In the genomic region with DNA sequence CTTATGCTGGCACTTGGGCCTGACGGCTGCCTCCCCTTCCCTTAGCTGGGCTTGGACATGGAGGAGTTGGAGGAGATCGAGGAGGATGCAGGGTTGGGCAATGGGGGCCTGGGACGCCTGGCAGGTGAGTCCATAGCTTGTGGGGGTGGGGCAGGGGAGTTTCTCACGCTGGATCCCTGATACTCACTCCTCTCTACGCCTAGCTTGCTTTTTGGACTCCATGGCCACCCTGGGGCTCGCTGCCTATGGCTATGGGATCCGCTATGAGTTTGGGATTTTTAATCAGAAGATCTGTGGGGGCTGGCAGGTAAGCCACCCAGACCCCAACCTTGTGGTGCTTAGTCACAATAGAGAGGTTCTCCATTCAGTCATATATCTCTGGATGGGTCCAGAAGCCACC, we compare ENCODE assay signal across 17 mouse cellular contexts. TPM values are rescaled to one million over a fixed set of nuclear protein-coding genes. Genes with fewer than 3 reads are reported as not detected.
DNase-seq lines count a peak whose midpoint lies in the region; ATAC-seq and TF ChIP-seq lines count a peak whose summit lies in the region.
"Had no signal": no experiment of that assay in that cellular context is flagged by ENCODE, and none has a peak within 500 bp of the region (broad histone marks: within the 10 kb centered on the region; RNA-seq: fewer than 3 reads in every experiment).

No protein-coding gene starts in this region.

- H3K36me3 ChIP-seq in heart, embryonic 13.5 days = peaks cover 42% of the 10 kb centered on the region
- H3K36me3 ChIP-seq in kidney, postnatal 0 days (ENCODE audit: insufficient read depth, low read length) = no peaks in the 10 kb centered on the region
- no peaks in the 10 kb centered on the region for H3K36me3 ChIP-seq in myocyte (ENCODE audit: control insufficient read depth, insufficient read depth)
- H3K36me3 ChIP-seq: limb, embryonic 15.5 days; neural tube, embryonic 13.5 days; stomach, embryonic 15.5 days had no signal

- peak overlapping the region; percentile 72 for H3K4me2 ChIP-seq in heart, embryonic 13.5 days
- H3K4me2 ChIP-seq in kidney, postnatal 0 days (ENCODE audit: low read length) = peak overlapping the region; percentile 44; the same call in 1 of the 2 replicates
- peak overlapping the region; percentile 64 for H3K4me2 ChIP-seq in myocyte (ENCODE audit: low read depth)
- H3K4me2 ChIP-seq: limb, embryonic 15.5 days; neural tube, embryonic 13.5 days; stomach, embryonic 15.5 days had no signal

- peak overlapping the region; percentile 57 for H3K4me3 ChIP-seq in heart, embryonic 13.5 days
- H3K4me3 ChIP-seq in kidney, postnatal 0 days (replicated peaks; ENCODE audit: low read depth, low read length) = no peak overlapping the region
- peak overlapping the region; percentile 17 for H3K4me3 ChIP-seq in myocyte
- H3K4me3 ChIP-seq: limb, embryonic 15.5 days; midbrain, embryonic 10.5 days; neural tube, embryonic 13.5 days; stomach, embryonic 15.5 days had no signal

- peak overlapping the region; percentile 87 for H3K27ac ChIP-seq in heart, embryonic 13.5 days (replicated peaks)
- no peak overlapping the region for H3K27ac ChIP-seq in kidney, postnatal 0 days
- H3K27ac ChIP-seq: limb, embryonic 15.5 days; midbrain, embryonic 10.5 days; neural tube, embryonic 13.5 days; stomach, embryonic 15.5 days had no signal

- no peak for TF ChIP-seq POLR2A in myocyte (IDR thresholded peaks at IDR 0.05; ENCODE audit: insufficient read length, low read depth)

- TF ChIP-seq CTCF in kidney, postnatal 0 days (IDR thresholded peaks at IDR 0.05; ENCODE audit: low read depth) = no peak

- peak; percentile 45 for DNase-seq in cerebellum, adult 9-11 months
- DNase-seq in cerebellum, postnatal 25 days = no peak
- DNase-seq in heart, adult 18-20 months = no peak
- DNase-seq in kidney, postnatal 0 days (ENCODE audit: low spot score) = no peak
- DNase-seq in kidney, adult 11 months = no peak
- no peak for DNase-seq in right cerebral cortex, adult 18-20 months
- DNase-seq: cerebellum, adult 11 months; kidney, postnatal 25 days; right cerebral cortex, postnatal 14 days had no signal

- peaks cover 57% of the 10 kb centered on the region for H3K4me1 ChIP-seq in heart, embryonic 13.5 days
- H3K4me1 ChIP-seq in kidney, postnatal 0 days (replicated peaks; ENCODE audit: insufficient read depth, low read length) = peaks cover 39% of the 10 kb centered on the region

- H3K9me3 ChIP-seq in heart, embryonic 13.5 days = no peaks in the 10 kb centered on the region
- no peaks in the 10 kb centered on the region for H3K9me3 ChIP-seq in kidney, postnatal 0 days (replicated peaks; ENCODE audit: low read length)
- H3K9me3 ChIP-seq: limb, embryonic 15.5 days; midbrain, embryonic 10.5 days; neural tube, embryonic 13.5 days; stomach, embryonic 15.5 days had no signal

- no peak for ATAC-seq in heart, embryonic 13.5 days (ENCODE audit: extremely low read depth, insufficient number of reproducible peaks, low FRiP score, low TSS enrichment)
- no peak for ATAC-seq in kidney, postnatal 0 days (replicated peaks; ENCODE audit: low FRiP score, low read depth)
- ATAC-seq: forebrain, embryonic 14.5 days had no signal

- no peak overlapping the region for H3ac ChIP-seq in myocyte (ENCODE audit: control insufficient read depth, insufficient read length)

- H3K9ac ChIP-seq in heart, embryonic 13.5 days = peak overlapping the region; percentile 85
- H3K9ac ChIP-seq in kidney, postnatal 0 days (ENCODE audit: low read depth, low read length) = no peak overlapping the region
- H3K9ac ChIP-seq: limb, embryonic 15.5 days; neural tube, embryonic 13.5 days; stomach, embryonic 15.5 days had no signal

- no peaks in the 10 kb centered on the region for H3K79me2 ChIP-seq in myocyte (ENCODE audit: control insufficient read depth, insufficient read depth)

- WGBS in heart, embryonic 13.5 days = 65% methylated on average over 7 of the region's 7 CpGs
- WGBS in kidney, postnatal 0 days = 75% methylated on average over 7 of the region's 7 CpGs

- no peaks in the 10 kb centered on the region; the same call in 1 of the 2 replicates for H3K27me3 ChIP-seq in heart, embryonic 13.5 days (replicated peaks)
- H3K27me3 ChIP-seq in kidney, postnatal 0 days (ENCODE audit: insufficient read depth, low read length) = no peaks in the 10 kb centered on the region
- no peaks in the 10 kb centered on the region for H3K27me3 ChIP-seq in myocyte (ENCODE audit: control insufficient read depth, insufficient read depth, insufficient read length)
- H3K27me3 ChIP-seq: limb, embryonic 15.5 days; neural tube, embryonic 13.5 days; stomach, embryonic 15.5 days had no signal

TF ChIP-seq in myocyte, 11 proteins besides CTCF, POLR2A, EP300 and RAD21:
- TF ChIP-seq SRF (IDR thresholded peaks at IDR 0.05; ENCODE audit: control insufficient read depth, insufficient read length, low read depth) (no peak), CEBPB (IDR thresholded peaks at IDR 0.05; ENCODE audit: insufficient read depth, poor library complexity, severe bottlenecking) (no peak), MYOD1 (IDR thresholded peaks at IDR 0.05; ENCODE audit: control insufficient read depth in 1 of 3, insufficient read length in 2 of 3, low read depth in 2 of 3) (no peak), MAX (IDR thresholded peaks at IDR 0.05; ENCODE audit: low read depth) (no peak), TCF3 (IDR thresholded peaks at IDR 0.05; ENCODE audit: insufficient read length, low read depth) (no peak), REST (IDR thresholded peaks at IDR 0.05; ENCODE audit: insufficient read depth, insufficient read length) (no peak), E2F4 (IDR thresholded peaks at IDR 0.05; ENCODE audit: insufficient read depth) (no peak), USF1 (IDR thresholded peaks at IDR 0.05; ENCODE audit: low read depth) (no peak), MYOG (IDR thresholded peaks at IDR 0.05; ENCODE audit: control insufficient read depth in 1 of 3, insufficient read depth in 1 of 3, insufficient read length in 2 of 3, low read depth in 2 of 3) (no peak)

RNA-seq across cellular contexts. Expression of a gene that starts 1.6 kb away (rescaled TPM):
- 203 and 219 TPM in 2 replicates for polyA plus RNA-seq in heart, embryonic 13.5 days (2015; fragmentation: Nextera tagmentation; extraction: Ambion mirVana)
- total RNA-seq in heart, adult 18-20 months (2021) = 1,000 to 10,000 TPM; 1,224 to 1,269 TPM
- 24.5 and 25.8 TPM in 2 replicates for polyA plus RNA-seq in kidney, postnatal 0 days (2015; fragmentation: Nextera tagmentation; extraction: Ambion mirVana)
- polyA plus RNA-seq in myocyte (2012; fragmentation: generic; extraction: Trizol) = 232 TPM

RNA-seq across cellular contexts. Expression of a gene that starts 13.3 kb away (rescaled TPM):
- 38.4 and 53.6 TPM in 2 replicates for polyA plus RNA-seq in heart, embryonic 13.5 days (2015; fragmentation: Nextera tagmentation; extraction: Ambion mirVana)
- 10 to 100 TPM; 37.7 to 53.4 TPM for total RNA-seq in heart, adult 18-20 months (2021)
- 97.5 and 116 TPM in 2 replicates for polyA plus RNA-seq in kidney, postnatal 0 days (2015; fragmentation: Nextera tagmentation; extraction: Ambion mirVana)
- polyA plus RNA-seq in myocyte (2012; fragmentation: generic; extraction: Trizol) = 8.0 TPM

RNA-seq across cellular contexts. Expression of a gene that starts 22.3 kb away (rescaled TPM):
- 89.2 and 89.7 TPM in 2 replicates for polyA plus RNA-seq in heart, embryonic 13.5 days (2015; fragmentation: Nextera tagmentation; extraction: Ambion mirVana)
- total RNA-seq in heart, adult 18-20 months (2021) = 10 to 100 TPM; 66.5 to 94.7 TPM
- 91.1 and 97.2 TPM in 2 replicates for polyA plus RNA-seq in kidney, postnatal 0 days (2015; fragmentation: Nextera tagmentation; extraction: Ambion mirVana)
- polyA plus RNA-seq in myocyte (2012; fragmentation: generic; extraction: Trizol) = 131 TPM

RNA-seq across cellular contexts. Expression of a gene that starts 32.7 kb away (rescaled TPM):
- polyA plus RNA-seq in heart, embryonic 13.5 days (2015; fragmentation: Nextera tagmentation; extraction: Ambion mirVana) = 0.52 and 0.70 TPM in 2 replicates
- 1 to 10 TPM; 4.3 to 4.8 TPM for total RNA-seq in heart, adult 18-20 months (2021)
- 5.9 and 6.7 TPM in 2 replicates for polyA plus RNA-seq in kidney, postnatal 0 days (2015; fragmentation: Nextera tagmentation; extraction: Ambion mirVana)
- polyA plus RNA-seq in myocyte (2012; fragmentation: generic; extraction: Trizol) = 0.01 TPM
- total RNA-seq: monocyte, adult 5-6 weeks had no signal

RNA-seq across cellular contexts. Expression of a gene that starts 44.9 kb away (rescaled TPM):
- polyA plus RNA-seq in heart, embryonic 13.5 days (2015; fragmentation: Nextera tagmentation; extraction: Ambion mirVana) = 12.5 and 13.5 TPM in 2 replicates
- total RNA-seq in heart, adult 18-20 months (2021) = 10 to 100 TPM; 30.7 to 43.0 TPM
- 12.2 and 13.5 TPM in 2 replicates for polyA plus RNA-seq in kidney, postnatal 0 days (2015; fragmentation: Nextera tagmentation; extraction: Ambion mirVana)
- polyA plus RNA-seq in myocyte (2012; fragmentation: generic; extraction: Trizol) = 10.0 TPM
